Mouse (Mus musculus) olfactory bulb, adult 2 months (tissue): ENCODE results near the gene Mdm4.

Source experiments
- CTCF ChIP-seq: fragments of 200-500 bp; IDR thresholded peaks from 2 replicates; pipeline ENCODE4 v1.5.1; 2012; ENCODE audit warnings: low read depth, mild to moderate bottlenecking, low read length, moderate library complexity; ENCODE audit not compliant: insufficient read depth
- POLR2A ChIP-seq: fragments of 200-500 bp; IDR thresholded peaks from 2 replicates; pipeline ENCODE4 v1.6.1; 2012; ENCODE audit warnings: mild to moderate bottlenecking, low read depth, low read length, moderate library complexity; ENCODE audit not compliant: insufficient read depth

DNA sequence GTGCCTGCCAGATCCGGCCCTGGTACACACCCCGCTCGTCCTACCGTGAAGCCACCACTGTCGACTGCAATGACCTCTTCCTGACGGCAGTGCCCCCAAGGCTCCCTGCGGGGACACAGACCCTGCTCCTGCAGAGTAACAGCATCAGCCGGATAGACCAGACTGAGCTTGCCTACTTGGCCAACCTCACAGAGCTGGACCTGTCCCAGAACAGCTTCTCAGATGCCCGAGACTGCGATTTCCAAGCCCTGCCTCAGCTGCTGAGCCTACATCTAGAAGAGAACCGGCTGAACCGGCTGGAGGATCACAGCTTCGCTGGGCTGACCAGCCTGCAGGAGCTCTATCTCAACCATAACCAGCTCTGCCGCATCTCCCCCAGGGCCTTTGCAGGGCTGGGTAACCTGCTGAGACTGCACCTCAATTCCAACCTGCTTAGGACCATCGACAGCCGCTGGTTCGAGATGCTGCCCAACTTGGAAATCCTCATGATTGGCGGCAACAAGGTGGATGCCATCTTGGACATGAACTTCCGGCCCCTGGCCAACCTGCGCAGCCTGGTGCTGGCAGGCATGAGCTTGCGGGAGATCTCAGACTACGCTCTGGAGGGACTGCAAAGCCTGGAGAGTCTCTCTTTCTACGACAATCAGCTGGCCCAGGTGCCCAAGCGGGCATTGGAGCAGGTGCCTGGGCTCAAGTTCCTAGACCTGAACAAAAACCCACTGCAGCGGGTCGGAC lies 92.9 kb downstream of the Mdm4 start:
- TF ChIP-seq POLR2A (no peak), CTCF (no peak)
